Mouse (Mus musculus) lung, postnatal 0 days (tissue): Measurements from ENCODE around the gene Pced1b. TPM values are rescaled to one million over a fixed set of nuclear protein-coding genes. Genes with fewer than 3 reads are reported as not detected.

Experiments used
- ATAC-seq: fragments of 200-750 bp; cut with Nextera tagmentation; 2 replicates; pipeline ENCODE4 v1.8.0; 2017; ENCODE audit warnings: moderate library complexity
- DNase-seq: peaks from one replicate; pipeline ENCODE4 v3.0.0-alpha.2; 2016; ENCODE audit warnings: low spot score
- H3K27ac ChIP-seq: fragments of 300-500 bp; sonication (generic); 2 replicates; pipeline ENCODE4 v1.5.1; 2014; ENCODE audit warnings: antibody characterized with exemption, mild to moderate bottlenecking, low read length, mixed read lengths
- H3K27me3 ChIP-seq: fragments of 300-500 bp; sonication (generic); replicated peaks from 2 replicates; pipeline ENCODE4 v1.6.1; 2014; ENCODE audit warnings: low read length, mixed read lengths; ENCODE audit not compliant: insufficient read depth
- H3K36me3 ChIP-seq: fragments of 300-500 bp; sonication (generic); 2 replicates; pipeline ENCODE4 v1.6.1; 2014; ENCODE audit warnings: low read length, mixed read lengths; ENCODE audit not compliant: insufficient read depth
- H3K4me1 ChIP-seq: fragments of 300-500 bp; sonication (generic); 2 replicates; pipeline ENCODE4 v1.6.1; 2014; ENCODE audit warnings: antibody characterized with exemption, low read depth, low read length, mixed read lengths; ENCODE audit not compliant: insufficient read depth
- H3K4me2 ChIP-seq: fragments of 300-500 bp; sonication (generic); replicated peaks from 2 replicates; pipeline ENCODE4 v1.6.1; 2014; ENCODE audit warnings: low read depth, mild to moderate bottlenecking, low read length, moderate library complexity, mixed read lengths
- H3K4me3 ChIP-seq: fragments of 300-500 bp; sonication (generic); 2 replicates; pipeline ENCODE4 v1.5.1; 2014; ENCODE audit warnings: low read depth, low read length
- H3K9ac ChIP-seq: fragments of 300-500 bp; sonication (generic); replicated peaks from 2 replicates; pipeline ENCODE4 v1.6.1; 2014; ENCODE audit warnings: low read depth, mild to moderate bottlenecking
- H3K9me3 ChIP-seq: fragments of 300-500 bp; sonication (generic); 2 replicates; pipeline ENCODE4 v1.6.1; 2016; ENCODE audit warnings: low read length, mixed read lengths
- CTCF ChIP-seq: IDR thresholded peaks from 2 replicates; pipeline ENCODE4 v1.5.1; 2016; ENCODE audit warnings: antibody characterized with exemption, mild to moderate bottlenecking
- EP300 ChIP-seq: IDR thresholded peaks from 2 replicates; pipeline ENCODE4 v1.6.1; 2016; ENCODE audit warnings: antibody characterized with exemption, mild to moderate bottlenecking, control low read depth
- WGBS: fragments of 180-500 bp; shearing (Covaris S2); extraction: QIAGEN DNeasy Blood & Tissue Kit; methylation state at CpG from one replicate; pipeline ENCODE4 v1.1.7; 2014; 5-methylcytosine and 5-hydroxymethylcytosine counted together
- polyA plus RNA-seq: library from polyadenylated mRNA; unstranded; fragments of >200 nt; fragmentation: Nextera tagmentation; extraction: Ambion mirVana; gene quantifications from 2 replicates; pipeline ENCODE4 v1.2.1, GENCODE M21; 2015

Pced1b gene
- polyA plus RNA-seq, 1 experiment from 2014 or later: 9.0 TPM

DNA sequence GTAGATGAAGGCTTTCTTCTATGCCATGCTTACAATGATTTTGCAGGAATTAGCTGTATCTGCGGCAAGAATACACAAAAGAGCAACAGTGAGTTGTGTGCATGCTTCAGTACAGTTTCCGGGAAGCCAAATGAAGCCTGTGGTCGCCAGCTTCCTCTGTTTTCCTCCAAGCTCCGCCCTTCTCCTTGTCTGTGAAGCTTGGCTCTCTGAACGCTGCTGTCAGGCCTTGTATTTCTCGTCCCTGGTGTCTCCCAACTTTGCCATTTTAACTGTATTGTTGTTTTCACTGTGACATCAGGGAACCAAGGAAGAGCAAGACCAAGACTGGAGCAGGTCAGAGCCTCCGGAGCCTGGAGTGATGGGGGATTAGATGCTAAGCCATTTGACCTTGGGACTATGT lies 177.5 kb downstream of the Pced1b start:
- 55% methylated on average over 7 of the region's 7 CpGs for WGBS
- no peak for ATAC-seq
- Histone ChIP-seq H3K36me3 (no peaks in the 10 kb centered on the region), H3K9me3 (no peaks in the 10 kb centered on the region), H3K9ac (no peak overlapping the region), H3K4me3 (no peak overlapping the region), H3K4me2 (no peak overlapping the region), H3K27me3 (no peaks in the 10 kb centered on the region), H3K27ac (no peak overlapping the region), H3K4me1 (no peaks in the 10 kb centered on the region)
- no peak for DNase-seq
- no peak for TF ChIP-seq EP300
- no peak for TF ChIP-seq CTCF

DNA sequence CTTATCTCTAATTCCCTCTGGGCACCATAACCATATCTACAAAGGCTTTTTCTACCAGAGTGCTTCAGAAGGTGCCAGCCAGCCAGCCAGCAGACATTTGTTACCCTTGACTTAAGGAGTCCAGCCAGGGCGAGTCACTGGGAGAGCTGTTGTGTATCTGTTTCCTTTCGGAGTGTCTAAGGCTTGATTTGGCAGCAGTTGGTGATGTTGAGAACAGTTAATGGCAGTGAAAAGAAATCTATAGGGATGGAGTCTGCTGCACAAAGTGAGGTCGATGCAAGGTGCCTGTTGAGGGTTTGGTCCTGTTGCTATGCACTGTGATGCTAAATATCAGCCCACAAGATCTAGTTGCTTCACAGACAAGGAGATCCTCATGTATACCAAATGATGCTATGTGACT lies 178.1 kb downstream of the Pced1b start:
- DNase-seq (no peak), ATAC-seq (no peak)
- H3K36me3 ChIP-seq: no peaks in the 10 kb centered on the region
- H3K9ac ChIP-seq: no peak overlapping the region
- no peaks in the 10 kb centered on the region for H3K27me3 ChIP-seq
- 80% methylated on average over 3 of the region's 3 CpGs for WGBS
- no peak overlapping the region for H3K27ac ChIP-seq
- H3K4me2 ChIP-seq: no peak overlapping the region
- H3K4me3 ChIP-seq: no peak overlapping the region
- TF ChIP-seq CTCF: no peak
- no peak for TF ChIP-seq EP300
- H3K9me3 ChIP-seq: no peaks in the 10 kb centered on the region
- H3K4me1 ChIP-seq: no peaks in the 10 kb centered on the region

DNA sequence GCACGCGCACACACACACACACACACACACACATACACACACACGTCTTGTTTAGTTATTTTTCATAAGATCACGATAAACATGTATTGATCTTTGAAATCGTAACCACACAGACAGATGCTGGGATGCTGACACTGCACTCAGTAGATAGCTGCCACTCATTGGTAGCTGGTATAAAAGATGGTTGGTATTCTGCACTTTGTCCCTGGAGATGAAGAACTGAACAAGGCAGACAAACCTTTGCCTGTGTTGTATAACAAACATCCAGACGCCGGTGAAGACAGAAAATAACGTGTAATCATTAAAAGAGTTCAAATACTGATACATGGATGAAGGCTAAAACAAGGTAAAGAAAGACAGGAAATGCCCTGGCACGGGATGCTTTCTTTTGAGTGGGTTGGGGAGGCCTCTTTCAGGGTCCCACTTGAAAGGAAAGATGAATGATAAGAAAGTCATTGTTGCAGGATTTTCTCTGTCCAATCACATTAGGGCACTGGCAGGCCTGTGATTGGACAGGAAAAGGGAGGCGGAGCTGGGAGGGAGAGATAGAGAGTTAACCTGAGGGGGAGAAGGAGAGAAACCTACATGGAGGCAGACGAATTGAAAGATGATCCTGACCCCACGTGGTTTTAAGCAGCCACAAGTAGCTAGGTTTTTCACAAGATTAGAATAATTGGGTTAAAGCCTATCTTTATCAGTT lies 182.4 kb downstream of the Pced1b start:
- no peak overlapping the region for H3K9ac ChIP-seq
- no peaks in the 10 kb centered on the region for H3K4me1 ChIP-seq
- H3K4me2 ChIP-seq: no peak overlapping the region
- H3K27ac ChIP-seq: no peak overlapping the region
- DNase-seq (no peak), ATAC-seq (no peak)
- 77% methylated on average over 12 of the region's 12 CpGs for WGBS
- no peaks in the 10 kb centered on the region for H3K9me3 ChIP-seq
- no peaks in the 10 kb centered on the region for H3K27me3 ChIP-seq
- TF ChIP-seq EP300 (no peak), CTCF (no peak)
- H3K36me3 ChIP-seq: no peaks in the 10 kb centered on the region
- no peak overlapping the region for H3K4me3 ChIP-seq

DNA sequence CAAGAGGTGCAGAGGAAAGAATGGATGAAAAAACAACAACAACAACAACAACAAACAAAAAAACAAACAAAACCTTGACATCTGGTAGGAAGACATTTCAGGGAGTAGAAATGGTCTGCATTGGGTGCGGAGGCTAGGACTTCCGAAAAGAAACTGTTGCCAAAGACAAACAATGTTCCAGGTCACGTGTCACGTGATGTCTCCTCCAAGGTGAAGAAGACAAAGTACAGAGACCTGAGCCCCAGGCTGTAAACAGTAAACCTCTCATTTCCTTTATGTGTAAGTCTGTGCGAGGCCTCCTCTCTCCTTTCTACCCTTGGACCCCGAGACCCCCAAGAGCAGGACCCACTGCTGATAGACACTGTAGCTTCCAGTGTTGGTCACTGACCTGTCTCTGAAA lies 184.6 kb downstream of the Pced1b start:
- H3K27ac ChIP-seq: no peak overlapping the region
- 73% methylated on average over 6 of the region's 6 CpGs for WGBS
- ATAC-seq: no peak

DNA sequence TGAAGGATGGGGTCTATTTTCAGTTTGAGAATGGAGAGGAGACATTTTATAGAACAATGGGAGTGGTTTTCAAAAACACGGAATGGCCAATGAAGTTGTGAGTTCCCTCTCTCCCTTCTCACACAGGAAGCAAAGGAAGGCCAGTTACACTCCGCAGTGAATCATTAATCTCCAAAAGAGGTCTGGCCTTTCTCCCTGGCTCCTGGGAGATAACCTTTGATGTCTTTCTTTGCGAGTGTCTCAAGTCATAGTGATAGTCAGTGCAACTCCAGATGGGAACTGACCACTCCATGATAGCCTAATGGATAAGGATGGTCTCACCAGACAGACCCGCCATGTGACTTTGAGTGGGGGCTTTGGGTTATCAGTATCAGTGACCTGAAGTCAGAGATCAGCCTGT lies 185.3 kb downstream of the Pced1b start:
- 25% methylated on average over 4 of the region's 4 CpGs for WGBS
- TF ChIP-seq CTCF: no peak
- no peak for TF ChIP-seq EP300

More for the DNA sequence above, 184.6 kb downstream of the Pced1b start:
- DNase-seq: no peak
- Histone ChIP-seq H3K9ac (no peak overlapping the region), H3K9me3 (no peaks in the 10 kb centered on the region), H3K4me3 (no peak overlapping the region), H3K27me3 (no peaks in the 10 kb centered on the region), H3K4me2 (no peak overlapping the region), H3K4me1 (no peaks in the 10 kb centered on the region), H3K36me3 (no peaks in the 10 kb centered on the region)
- no peak for TF ChIP-seq EP300
- no peak for TF ChIP-seq CTCF

More for the DNA sequence above, 185.3 kb downstream of the Pced1b start:
- ATAC-seq (no peak), DNase-seq (no peak)
- Histone ChIP-seq H3K4me3 (no peak overlapping the region), H3K9me3 (no peaks in the 10 kb centered on the region), H3K36me3 (no peaks in the 10 kb centered on the region), H3K4me2 (no peak overlapping the region), H3K4me1 (no peaks in the 10 kb centered on the region), H3K27ac (no peak overlapping the region), H3K9ac (no peak overlapping the region), H3K27me3 (no peaks in the 10 kb centered on the region)

Other genes starting within 250 kb of the Pced1b start
- gene Slc38a4, start 191.2 kb upstream of the Pced1b start, polyA plus RNA-seq: 15.6 and 23.9 TPM in 2 replicates
- gene Amigo2, start 180 bp downstream of the Pced1b start, polyA plus RNA-seq: 12.3 and 12.9 TPM in 2 replicates